9 mouse cellular contexts compared by ENCODE assay signal in the genomic region with DNA sequence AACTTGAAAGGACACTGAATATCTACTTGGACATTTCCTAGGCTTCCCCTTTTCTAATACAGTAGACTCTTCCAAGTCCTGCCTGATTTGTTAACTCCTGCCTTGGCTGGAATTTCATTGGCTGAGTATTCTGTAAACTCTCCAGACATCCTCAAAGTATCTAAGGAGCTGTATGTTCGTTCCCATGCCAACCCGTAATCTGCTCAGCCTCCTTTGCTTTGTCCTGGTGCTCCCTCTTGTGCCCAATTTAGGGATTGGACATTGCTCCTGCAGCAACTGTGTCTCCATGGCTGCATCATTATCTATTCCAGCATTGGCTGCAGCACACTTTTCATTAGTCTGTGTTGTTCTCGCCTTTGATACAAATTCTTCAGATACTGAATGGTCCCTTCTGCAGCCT. TPM values are rescaled to one million over a fixed set of nuclear protein-coding genes. Genes with fewer than 3 reads are reported as not detected.
DNase-seq lines count a peak whose midpoint lies in the region; ATAC-seq and TF ChIP-seq lines count a peak whose summit lies in the region.
"Had no signal": no experiment of that assay in that cellular context is flagged by ENCODE, and none has a peak within 500 bp of the region (broad histone marks: within the 10 kb centered on the region; RNA-seq: fewer than 3 reads in every experiment).

No protein-coding gene starts in this region.

- 44% methylated on average over 3 of the region's 3 CpGs for WGBS in forebrain, embryonic 10.5 days
- 22% methylated on average over 3 of the region's 3 CpGs for WGBS in lung, embryonic 14.5 days

- peak; percentile 96 for ATAC-seq in lung, embryonic 14.5 days (ENCODE audit: insufficient read depth)

- peak; percentile 91 for TF ChIP-seq CTCF in lung, embryonic 14.5 days (IDR thresholded peaks at IDR 0.05; ENCODE audit: low read depth)

- no peaks in the 10 kb centered on the region for H3K4me1 ChIP-seq in ES-E14 (ENCODE audit: control insufficient read depth in 2 of 2, insufficient read depth in 2 of 2, low read length in 2 of 2, poor library complexity in 1 of 2)
- H3K4me1 ChIP-seq in forebrain, embryonic 10.5 days: peaks cover 8% of the 10 kb centered on the region; the same call in 1 of the 2 replicates
- no peaks in the 10 kb centered on the region for H3K4me1 ChIP-seq in lung, embryonic 14.5 days (ENCODE audit: insufficient read depth)

- H3K4me2 ChIP-seq in lung, embryonic 14.5 days: no peak overlapping the region

- no peak overlapping the region for H3K9ac ChIP-seq in ES-E14 (ENCODE audit: insufficient read depth, low read depth, low read length, poor library complexity, severe bottlenecking)
- no peak overlapping the region for H3K9ac ChIP-seq in lung, embryonic 14.5 days

- peaks cover 14% of the 10 kb centered on the region for H3K36me3 ChIP-seq in ES-E14 (ENCODE audit: control insufficient read depth, insufficient read depth, low read length, poor library complexity, severe bottlenecking)
- peaks cover 35% of the 10 kb centered on the region for H3K36me3 ChIP-seq in forebrain, embryonic 10.5 days (replicated peaks)
- H3K36me3 ChIP-seq in lung, embryonic 14.5 days (ENCODE audit: insufficient read depth): peaks cover 15% of the 10 kb centered on the region; the same call in 1 of the 2 replicates

- peaks cover 2% of the 10 kb centered on the region; the same call in 1 of the 2 replicates for H3K9me3 ChIP-seq in ES-E14 (ENCODE audit: control insufficient read depth, insufficient read depth, low read depth, low read length)
- H3K9me3 ChIP-seq in forebrain, embryonic 10.5 days: peaks cover 2% of the 10 kb centered on the region; the same call in 1 of the 2 replicates
- no peaks in the 10 kb centered on the region for H3K9me3 ChIP-seq in lung, embryonic 14.5 days (ENCODE audit: low read depth, low read length)

- no peak overlapping the region for H3K4me3 ChIP-seq in ES-E14 (ENCODE audit: insufficient read depth in 1 of 2, low read depth in 1 of 2, low read length in 2 of 2, poor library complexity in 1 of 2, severe bottlenecking in 1 of 2)
- no peak overlapping the region for H3K4me3 ChIP-seq in forebrain, embryonic 10.5 days
- H3K4me3 ChIP-seq in lung, embryonic 14.5 days (ENCODE audit: low read depth, low read length): no peak overlapping the region

- H3K27me3 ChIP-seq in forebrain, embryonic 10.5 days (ENCODE audit: poor library complexity, severe bottlenecking): no peaks in the 10 kb centered on the region
- H3K27me3 ChIP-seq in lung, embryonic 14.5 days (ENCODE audit: insufficient read depth, low read length): no peaks in the 10 kb centered on the region

- peak; percentile 56 for DNase-seq in ES-E14 (ENCODE audit: low read depth, low spot score)
- peak; percentile 85 for DNase-seq in brain, embryonic 18.5 days (ENCODE audit: low read depth, low spot score)
- DNase-seq in forebrain, embryonic 10.5 days (ENCODE audit: extremely low spot score, low spot score): peak; percentile 68
- peak; percentile 30 to 43 for DNase-seq in heart, postnatal 36 days
- DNase-seq in layer of hippocampus, adult 18-20 months (ENCODE audit: low spot score in 2 of 2): peak; percentile 82 to 95
- DNase-seq in lung, embryonic 14.5 days: peak; percentile 90
- peak; percentile 47 for DNase-seq in retina, adult 2 months (ENCODE audit: low read depth, low spot score)
- DNase-seq in spleen, postnatal 14 days (ENCODE audit: low spot score in 2 of 2): no peak

- H3K27ac ChIP-seq in ES-E14 (ENCODE audit: insufficient read depth, low read depth, low read length, poor library complexity, severe bottlenecking): no peak overlapping the region
- no peak overlapping the region for H3K27ac ChIP-seq in forebrain, embryonic 10.5 days
- H3K27ac ChIP-seq in lung, embryonic 14.5 days (ENCODE audit: low read depth): no peak overlapping the region

- in situ Hi-C loops in ES-E14 (cut with MboI; ENCODE audit: low sequenced_read_pairs in 2 of 2, unreplicated experiment in 2 of 2): no loop called here

- intact Hi-C loops in heart, postnatal 36 days (cut with DNase I): loop anchor here (1.0 kb wide), 1 partner anchor 157 kb away; no protein-coding TSS in a partner anchor

TF ChIP-seq in ES-E14, 5 proteins besides CTCF, POLR2A, EP300 and RAD21:
- TF ChIP-seq ZC3H11A (IDR thresholded peaks at IDR 0.05; ENCODE audit: borderline replicate concordance, low read depth, low read length) (no peak), HCFC1 (IDR thresholded peaks at IDR 0.05; ENCODE audit: borderline replicate concordance, insufficient read depth, low read length) (no peak), MAFK (IDR thresholded peaks at IDR 0.05; ENCODE audit: insufficient read depth, low read depth, low read length) (no peak), CHD2 (IDR thresholded peaks at IDR 0.05; ENCODE audit: low read depth, low read length) (no peak), ZNF384 (IDR thresholded peaks at IDR 0.05; ENCODE audit: low read depth, low read length) (no peak)

RNA-seq across cellular contexts. Expression of gene E330009J07Rik, which starts 42.7 kb away (rescaled TPM):
- total RNA-seq in ES-E14 (2012; rRNA removed): 4.1 and 5.8 TPM in 2 replicates
- polyA plus RNA-seq in forebrain, embryonic 10.5 days (2016; fragmentation: Nextera tagmentation; extraction: Ambion mirVana): 13.9 and 16.2 TPM in 2 replicates
- total RNA-seq in heart, postnatal 36 days (2021): 1 to 10 TPM; 3.6 to 4.1 TPM
- total RNA-seq in layer of hippocampus, adult 18-20 months (2021): 10 to 100 TPM; 48.2 to 49.6 TPM
- polyA plus RNA-seq in lung, embryonic 14.5 days (2014; fragmentation: Nextera tagmentation; extraction: Ambion mirVana): 12.2 and 16.0 TPM in 2 replicates

RNA-seq across cellular contexts. Expression of gene Wee2, which starts 45.7 kb away (rescaled TPM):
- total RNA-seq in ES-E14 (2012; rRNA removed): not detected in 2 replicates
- 0.05 and 0.06 TPM in 2 replicates for polyA plus RNA-seq in forebrain, embryonic 10.5 days (2016; fragmentation: Nextera tagmentation; extraction: Ambion mirVana)
- total RNA-seq in heart, postnatal 36 days (2021): not detected
- total RNA-seq in layer of hippocampus, adult 18-20 months (2021): not detected
- polyA plus RNA-seq in lung, embryonic 14.5 days (2014; fragmentation: Nextera tagmentation; extraction: Ambion mirVana): not detected in 2 replicates
- polyA plus RNA-seq: large intestine, adult 2 months had no signal

Comparison
In these comparisons a context has a peak if more than half of its experiments do, and no peak if none do; other contexts are left out.
1. DNase-seq: peak in ES-E14 (single experiment), brain, embryonic 18.5 days (single experiment), forebrain, embryonic 10.5 days (single experiment), heart, postnatal 36 days (2 of 2), layer of hippocampus, adult 18-20 months (2 of 2), lung, embryonic 14.5 days (single experiment) and retina, adult 2 months (single experiment); none in spleen, postnatal 14 days (0 of 2).